Mouse (Mus musculus): ENCODE measurements around the gene Zbtb16. TPM values are rescaled to one million over a fixed set of nuclear protein-coding genes. Genes with fewer than 3 reads are reported as not detected.

The Zbtb16 gene
- polyA plus RNA-seq, 1 experiment from 2014 or later = 6.6 TPM

GRCm38 (mm10) chr9:48694616-48695061 is 141.4 kb downstream of the Zbtb16 start:
- DNase-seq (ENCODE audit: low spot score) (no peak), ATAC-seq (replicated peaks; ENCODE audit: low FRiP score) (no peak)
- H3K27me3 ChIP-seq (ENCODE audit: control insufficient read depth, insufficient read depth, low read length) = no peaks in the 10 kb centered on the region
- no peaks in the 10 kb centered on the region for H3K9me3 ChIP-seq (ENCODE audit: control insufficient read depth, low read length)
- no peak overlapping the region for H3K27ac ChIP-seq (ENCODE audit: low read depth, low read length)
- no peaks in the 10 kb centered on the region for H3K36me3 ChIP-seq (ENCODE audit: control insufficient read depth, insufficient read depth, low read length)
- H3K9ac ChIP-seq (ENCODE audit: low read length) = no peak overlapping the region
- 3% methylated on average over 10 of the region's 10 CpGs for WGBS
- H3K4me2 ChIP-seq (ENCODE audit: low read depth, low read length, severe bottlenecking) = no peak overlapping the region
- H3K4me1 ChIP-seq (replicated peaks; ENCODE audit: control insufficient read depth, insufficient read depth, low read length) = peaks cover 36% of the 10 kb centered on the region
- no peak overlapping the region for H3K4me3 ChIP-seq (ENCODE audit: low read depth, low read length)

- H3K27me3 ChIP-seq (ENCODE audit: control insufficient read depth, insufficient read depth, low read length) = no peaks in the 10 kb centered on the region
- peaks cover 36% of the 10 kb centered on the region for H3K4me1 ChIP-seq (replicated peaks; ENCODE audit: control insufficient read depth, insufficient read depth, low read length)
- no peak for ATAC-seq (replicated peaks; ENCODE audit: low FRiP score)
- H3K4me2 ChIP-seq (ENCODE audit: low read depth, low read length, severe bottlenecking) = no peak overlapping the region
- H3K9me3 ChIP-seq (ENCODE audit: control insufficient read depth, low read length) = no peaks in the 10 kb centered on the region
- DNase-seq (ENCODE audit: low spot score) = no peak
- H3K27ac ChIP-seq (ENCODE audit: low read depth, low read length) = no peak overlapping the region
- 39% methylated on average over 7 of the region's 7 CpGs for WGBS
- H3K9ac ChIP-seq (ENCODE audit: low read length) = no peak overlapping the region
- H3K4me3 ChIP-seq (ENCODE audit: low read depth, low read length) = no peak overlapping the region
- no peaks in the 10 kb centered on the region for H3K36me3 ChIP-seq (ENCODE audit: control insufficient read depth, insufficient read depth, low read length)
These were observed 142.3 kb downstream of the Zbtb16 start for GRCm38 (mm10) chr9:48693696-48694095.

GRCm38 (mm10) chr9:48689718-48689980 is 146.4 kb downstream of the Zbtb16 start:
- WGBS = 74% methylated on average over 1 of the region's 1 CpGs
- Histone ChIP-seq H3K4me2 (ENCODE audit: low read depth, low read length, severe bottlenecking) (no peak overlapping the region), H3K9me3 (ENCODE audit: control insufficient read depth, low read length) (no peaks in the 10 kb centered on the region), H3K4me3 (ENCODE audit: low read depth, low read length) (no peak overlapping the region), H3K4me1 (replicated peaks; ENCODE audit: control insufficient read depth, insufficient read depth, low read length) (peaks cover 11% of the 10 kb centered on the region; the same call in 1 of the 2 replicates), H3K27ac (ENCODE audit: low read depth, low read length) (no peak overlapping the region), H3K36me3 (ENCODE audit: control insufficient read depth, insufficient read depth, low read length) (no peaks in the 10 kb centered on the region), H3K9ac (ENCODE audit: low read length) (no peak overlapping the region), H3K27me3 (ENCODE audit: control insufficient read depth, insufficient read depth, low read length) (no peaks in the 10 kb centered on the region)
- ATAC-seq (replicated peaks; ENCODE audit: low FRiP score) (no peak), DNase-seq (ENCODE audit: low spot score) (no peak)

GRCm38 (mm10) chr9:48688859-48689717 is 146.9 kb downstream of the Zbtb16 start:
- 80% methylated on average over 6 of the region's 6 CpGs for WGBS
- no peak overlapping the region for H3K27ac ChIP-seq (ENCODE audit: low read depth, low read length)

GRCm38 (mm10) chr9:48687891-48688290 is 148.1 kb downstream of the Zbtb16 start:
- WGBS = 88% methylated on average over 7 of the region's 7 CpGs
- H3K27me3 ChIP-seq (ENCODE audit: control insufficient read depth, insufficient read depth, low read length) = no peaks in the 10 kb centered on the region
- H3K4me2 ChIP-seq (ENCODE audit: low read depth, low read length, severe bottlenecking) = no peak overlapping the region
- H3K36me3 ChIP-seq (ENCODE audit: control insufficient read depth, insufficient read depth, low read length) = no peaks in the 10 kb centered on the region
- DNase-seq (ENCODE audit: low spot score) (no peak), ATAC-seq (replicated peaks; ENCODE audit: low FRiP score) (no peak)
- no peaks in the 10 kb centered on the region for H3K9me3 ChIP-seq (ENCODE audit: control insufficient read depth, low read length)
- H3K9ac ChIP-seq (ENCODE audit: low read length) = no peak overlapping the region
- H3K27ac ChIP-seq (ENCODE audit: low read depth, low read length) = no peak overlapping the region
- peaks cover 2% of the 10 kb centered on the region; the same call in 1 of the 2 replicates for H3K4me1 ChIP-seq (replicated peaks; ENCODE audit: control insufficient read depth, insufficient read depth, low read length)
- H3K4me3 ChIP-seq (ENCODE audit: low read depth, low read length) = no peak overlapping the region

More at GRCm38 (mm10) chr9:48688859-48689717, 146.9 kb downstream of the Zbtb16 start:
- ATAC-seq (replicated peaks; ENCODE audit: low FRiP score) (no peak), DNase-seq (ENCODE audit: low spot score) (no peak)
- H3K4me3 ChIP-seq (ENCODE audit: low read depth, low read length) = no peak overlapping the region
- H3K4me2 ChIP-seq (ENCODE audit: low read depth, low read length, severe bottlenecking) = no peak overlapping the region
- no peaks in the 10 kb centered on the region for H3K36me3 ChIP-seq (ENCODE audit: control insufficient read depth, insufficient read depth, low read length)
- no peak overlapping the region for H3K9ac ChIP-seq (ENCODE audit: low read length)
- H3K9me3 ChIP-seq (ENCODE audit: control insufficient read depth, low read length) = no peaks in the 10 kb centered on the region
- no peaks in the 10 kb centered on the region for H3K27me3 ChIP-seq (ENCODE audit: control insufficient read depth, insufficient read depth, low read length)
- H3K4me1 ChIP-seq (replicated peaks; ENCODE audit: control insufficient read depth, insufficient read depth, low read length) = peaks cover 8% of the 10 kb centered on the region; the same call in 1 of the 2 replicates

- Histone ChIP-seq H3K27ac (ENCODE audit: low read depth, low read length) (no peak overlapping the region), H3K9me3 (ENCODE audit: control insufficient read depth, low read length) (no peaks in the 10 kb centered on the region), H3K36me3 (ENCODE audit: control insufficient read depth, insufficient read depth, low read length) (no peaks in the 10 kb centered on the region), H3K9ac (ENCODE audit: low read length) (no peak overlapping the region), H3K4me2 (ENCODE audit: low read depth, low read length, severe bottlenecking) (no peak overlapping the region), H3K4me3 (ENCODE audit: low read depth, low read length) (no peak overlapping the region), H3K27me3 (ENCODE audit: control insufficient read depth, insufficient read depth, low read length) (no peaks in the 10 kb centered on the region), H3K4me1 (replicated peaks; ENCODE audit: control insufficient read depth, insufficient read depth, low read length) (peaks cover 2% of the 10 kb centered on the region; the same call in 1 of the 2 replicates)
- DNase-seq (ENCODE audit: low spot score) (no peak), ATAC-seq (replicated peaks; ENCODE audit: low FRiP score) (no peak)
- WGBS = 79% methylated on average over 7 of the region's 7 CpGs
These were observed 150.3 kb downstream of the Zbtb16 start for GRCm38 (mm10) chr9:48685721-48686120.

GRCm38 (mm10) chr9:48684144-48684543 is 151.9 kb downstream of the Zbtb16 start:
- Histone ChIP-seq H3K4me1 (replicated peaks; ENCODE audit: control insufficient read depth, insufficient read depth, low read length) (peaks cover 6% of the 10 kb centered on the region), H3K36me3 (ENCODE audit: control insufficient read depth, insufficient read depth, low read length) (no peaks in the 10 kb centered on the region), H3K27me3 (ENCODE audit: control insufficient read depth, insufficient read depth, low read length) (no peaks in the 10 kb centered on the region), H3K4me2 (ENCODE audit: low read depth, low read length, severe bottlenecking) (no peak overlapping the region), H3K9ac (ENCODE audit: low read length) (no peak overlapping the region), H3K27ac (ENCODE audit: low read depth, low read length) (no peak overlapping the region), H3K4me3 (ENCODE audit: low read depth, low read length) (no peak overlapping the region), H3K9me3 (ENCODE audit: control insufficient read depth, low read length) (no peaks in the 10 kb centered on the region)
- WGBS = 68% methylated on average over 5 of the region's 5 CpGs
- DNase-seq (ENCODE audit: low spot score) = no peak
- ATAC-seq (replicated peaks; ENCODE audit: low FRiP score) = no peak

GRCm38 (mm10) chr9:48681193-48681592 is 154.8 kb downstream of the Zbtb16 start:
- ATAC-seq (replicated peaks; ENCODE audit: low FRiP score) = no peak
- H3K27ac ChIP-seq (ENCODE audit: low read depth, low read length) = no peak overlapping the region
- no peaks in the 10 kb centered on the region for H3K27me3 ChIP-seq (ENCODE audit: control insufficient read depth, insufficient read depth, low read length)
- no peak overlapping the region for H3K4me3 ChIP-seq (ENCODE audit: low read depth, low read length)
- no peak overlapping the region for H3K4me2 ChIP-seq (ENCODE audit: low read depth, low read length, severe bottlenecking)
- no peak for DNase-seq (ENCODE audit: low spot score)
- peaks cover 17% of the 10 kb centered on the region for H3K4me1 ChIP-seq (replicated peaks; ENCODE audit: control insufficient read depth, insufficient read depth, low read length)
- 87% methylated on average over 8 of the region's 8 CpGs for WGBS
- H3K9me3 ChIP-seq (ENCODE audit: control insufficient read depth, low read length) = no peaks in the 10 kb centered on the region
- H3K9ac ChIP-seq (ENCODE audit: low read length) = no peak overlapping the region
- H3K36me3 ChIP-seq (ENCODE audit: control insufficient read depth, insufficient read depth, low read length) = no peaks in the 10 kb centered on the region

Measured in forebrain, embryonic 11.5 days (tissue).